Mouse (Mus musculus) E14TG2a.4 (cell line): ENCODE data around the gene Dync1i2.

ENCODE experiments used
- CTCF ChIP-seq: conservative IDR thresholded peaks from 2 replicates; pipeline ENCODE4 v1.5.1; 2014; ENCODE audit warnings: low read length
- NANOG ChIP-seq: IDR thresholded peaks from 2 replicates; pipeline ENCODE4 v1.6.1; 2014; ENCODE audit warnings: borderline replicate concordance, low read length, mixed read lengths

DNA sequence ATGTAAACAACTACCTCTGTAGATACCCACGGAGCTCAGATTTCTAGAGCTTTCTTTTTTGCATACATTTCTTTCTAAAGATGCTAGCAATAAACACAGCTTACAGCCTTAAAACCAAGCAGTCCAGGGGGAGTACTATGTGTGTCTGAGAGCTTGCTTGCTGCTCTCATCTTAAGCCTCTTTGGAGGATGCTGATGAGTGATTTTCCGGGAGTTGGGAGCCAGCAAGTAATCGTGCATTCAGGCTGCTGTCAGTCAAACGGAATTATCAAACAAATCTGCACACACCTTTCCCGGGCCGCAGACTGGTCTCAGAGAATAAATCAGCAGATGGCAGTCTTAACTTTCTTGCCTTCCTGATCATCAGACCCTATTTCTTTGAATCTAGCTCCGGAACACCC lies 83.0 kb downstream of the Dync1i2 start:
- TF ChIP-seq CTCF (no peak), NANOG (no peak)
